In genomic region chr11:68400021-68400671, GRCm38 (mm10) we compare ENCODE assay signal across 8 mouse cellular contexts. TPM values are rescaled to one million over a fixed set of nuclear protein-coding genes. Genes with fewer than 3 reads are reported as not detected.
A peak's percentile ranks its signal among the peaks of the same experiment; 100 is the strongest.
DNase-seq lines count a peak whose midpoint lies in the region; ATAC-seq and TF ChIP-seq lines count a peak whose summit lies in the region.

No protein-coding gene starts in this region.

- WGBS in forebrain, embryonic 12.5 days: under 1% methylated on average over 50 of the region's 57 CpGs
- under 1% methylated on average over 48 of the region's 57 CpGs for WGBS in hindbrain, embryonic 15.5 days
- 1% methylated on average over 56 of the region's 57 CpGs for WGBS in liver, embryonic 12.5 days (ENCODE audit: insufficient replicate concordance)
- under 1% methylated on average over 52 of the region's 57 CpGs for WGBS in neural tube, embryonic 13.5 days

- ATAC-seq in forebrain, embryonic 12.5 days (ENCODE audit: low FRiP score): peak; percentile 75
- ATAC-seq in hindbrain, embryonic 15.5 days (ENCODE audit: low FRiP score, low read depth): peak; percentile 74; the same call in 1 of the 2 replicates
- no peak for ATAC-seq in liver, embryonic 12.5 days
- ATAC-seq in neural tube, embryonic 13.5 days (ENCODE audit: low read depth): peak; percentile 81

- H3K4me1 ChIP-seq in forebrain, embryonic 12.5 days: peaks cover 27% of the 10 kb centered on the region
- H3K4me1 ChIP-seq in hindbrain, embryonic 15.5 days (replicated peaks): peaks cover 20% of the 10 kb centered on the region
- H3K4me1 ChIP-seq in liver, embryonic 12.5 days: peaks cover 7% of the 10 kb centered on the region; the same call in 1 of the 2 replicates
- H3K4me1 ChIP-seq in neural tube, embryonic 13.5 days (replicated peaks): peaks cover 27% of the 10 kb centered on the region

- H3K36me3 ChIP-seq in forebrain, embryonic 12.5 days (replicated peaks): no peaks in the 10 kb centered on the region
- H3K36me3 ChIP-seq in hindbrain, embryonic 15.5 days: no peaks in the 10 kb centered on the region
- H3K36me3 ChIP-seq in liver, embryonic 12.5 days: no peaks in the 10 kb centered on the region
- H3K36me3 ChIP-seq in neural tube, embryonic 13.5 days: no peaks in the 10 kb centered on the region

- H3K27me3 ChIP-seq in forebrain, embryonic 12.5 days: peaks cover 74% of the 10 kb centered on the region
- peaks cover 46% of the 10 kb centered on the region for H3K27me3 ChIP-seq in hindbrain, embryonic 15.5 days
- H3K27me3 ChIP-seq in liver, embryonic 12.5 days (replicated peaks): peaks cover 92% of the 10 kb centered on the region
- H3K27me3 ChIP-seq in neural tube, embryonic 13.5 days: peaks cover 80% of the 10 kb centered on the region

- H3K9me3 ChIP-seq in forebrain, embryonic 12.5 days: no peaks in the 10 kb centered on the region
- H3K9me3 ChIP-seq in hindbrain, embryonic 15.5 days: no peaks in the 10 kb centered on the region
- H3K9me3 ChIP-seq in liver, embryonic 12.5 days (replicated peaks): no peaks in the 10 kb centered on the region
- no peaks in the 10 kb centered on the region for H3K9me3 ChIP-seq in neural tube, embryonic 13.5 days

- peak; percentile 32 for DNase-seq in gastrocnemius, adult 18-20 months (ENCODE audit: low spot score)
- DNase-seq in gastrocnemius, adult 8-10 months (ENCODE audit: low spot score in 2 of 2): no peak
- DNase-seq in brain, embryonic 14.5 days (ENCODE audit: low read depth): peak; percentile 44
- DNase-seq in frontal cortex, postnatal 14 days (ENCODE audit: low spot score in 2 of 2): no peak

- H3K9ac ChIP-seq in forebrain, embryonic 12.5 days: peak overlapping the region; percentile 61
- H3K9ac ChIP-seq in hindbrain, embryonic 15.5 days: peak overlapping the region; percentile 45
- H3K9ac ChIP-seq in liver, embryonic 12.5 days: no peak overlapping the region
- peak overlapping the region; percentile 74 for H3K9ac ChIP-seq in neural tube, embryonic 13.5 days

- H3K27ac ChIP-seq in forebrain, embryonic 12.5 days: peak overlapping the region; percentile 77
- 0 out of 2 replicates have a peak overlapping the region, but pooled peaks have one; percentile 45 for H3K27ac ChIP-seq in hindbrain, embryonic 15.5 days (replicated peaks)
- H3K27ac ChIP-seq in liver, embryonic 12.5 days: no peak overlapping the region
- peak overlapping the region; percentile 72 for H3K27ac ChIP-seq in neural tube, embryonic 13.5 days (replicated peaks)

- no peak for TF ChIP-seq POLR2A in brain, embryonic 14.5 days (IDR thresholded peaks at IDR 0.05; ENCODE audit: borderline replicate concordance, extremely low read depth, insufficient read depth, insufficient read length, poor library complexity, severe bottlenecking)

- H3K4me2 ChIP-seq in forebrain, embryonic 12.5 days: peak overlapping the region; percentile 97
- H3K4me2 ChIP-seq in hindbrain, embryonic 15.5 days: peak overlapping the region; percentile 98
- peak overlapping the region; percentile 63 for H3K4me2 ChIP-seq in liver, embryonic 12.5 days
- peak overlapping the region; percentile 89 for H3K4me2 ChIP-seq in neural tube, embryonic 13.5 days

- H3K4me3 ChIP-seq in forebrain, embryonic 12.5 days (replicated peaks): peak overlapping the region; percentile 51
- H3K4me3 ChIP-seq in hindbrain, embryonic 15.5 days: peak overlapping the region; percentile 52
- peak overlapping the region; percentile 38 for H3K4me3 ChIP-seq in liver, embryonic 12.5 days
- peak overlapping the region; percentile 52 for H3K4me3 ChIP-seq in neural tube, embryonic 13.5 days

- peak; percentile 42; the same call in 1 of the 2 replicates for TF ChIP-seq CTCF in brain, embryonic 14.5 days (IDR thresholded peaks at IDR 0.05; ENCODE audit: borderline replicate concordance, extremely low read depth, insufficient read depth, insufficient read length)

RNA-seq across cellular contexts. Expression of gene Ntn1, which starts 0.5 kb away (rescaled TPM):
- 1 to 10 TPM; 3.4 to 7.0 TPM for total RNA-seq in gastrocnemius, adult 18-20 months (2021)
- total RNA-seq in gastrocnemius, adult 8-10 months (2022): 1 to 10 TPM; 2.7 to 6.6 (median 4.9) TPM
- polyA plus RNA-seq in brain, embryonic 14.5 days (2012; rRNA removed): 31.4 and 62.8 TPM in 2 replicates
- 14.2 and 18.1 TPM in 2 replicates for polyA plus RNA-seq in forebrain, embryonic 12.5 days (2016; fragmentation: Nextera tagmentation; extraction: Ambion mirVana)
- 22.0 and 24.8 TPM in 2 replicates for polyA plus RNA-seq in hindbrain, embryonic 15.5 days (2015; fragmentation: Nextera tagmentation; extraction: Ambion mirVana)
- 0.53 and 0.57 TPM in 2 replicates for polyA plus RNA-seq in liver, embryonic 12.5 days (2016; fragmentation: Nextera tagmentation; extraction: Ambion mirVana)
- polyA plus RNA-seq in neural tube, embryonic 13.5 days (2015; fragmentation: Nextera tagmentation; extraction: Ambion mirVana): 31.3 and 35.3 TPM in 2 replicates

RNA-seq across cellular contexts. Expression of gene Pik3r5, which starts 31.8 kb away (rescaled TPM):
- under 1 TPM; 0.23 to 0.88 TPM for total RNA-seq in gastrocnemius, adult 18-20 months (2021)
- total RNA-seq in gastrocnemius, adult 8-10 months (2022): under 1 TPM; 0.22 to 0.56 (median 0.43) TPM
- 0.32 and 0.74 TPM in 2 replicates for polyA plus RNA-seq in brain, embryonic 14.5 days (2012; rRNA removed)
- 0.24 and 0.29 TPM in 2 replicates for polyA plus RNA-seq in forebrain, embryonic 12.5 days (2016; fragmentation: Nextera tagmentation; extraction: Ambion mirVana)
- polyA plus RNA-seq in hindbrain, embryonic 15.5 days (2015; fragmentation: Nextera tagmentation; extraction: Ambion mirVana): 0.30 and 0.47 TPM in 2 replicates
- polyA plus RNA-seq in liver, embryonic 12.5 days (2016; fragmentation: Nextera tagmentation; extraction: Ambion mirVana): 0.24 and 0.27 TPM in 2 replicates
- polyA plus RNA-seq in neural tube, embryonic 13.5 days (2015; fragmentation: Nextera tagmentation; extraction: Ambion mirVana): 1.3 and 1.6 TPM in 2 replicates

Comparison
In these comparisons a context has a peak if more than half of its experiments do, and no peak if none do; other contexts are left out.
1. DNase-seq: peak in gastrocnemius, adult 18-20 months (single experiment) and brain, embryonic 14.5 days (single experiment); none in gastrocnemius, adult 8-10 months (0 of 2) and frontal cortex, postnatal 14 days (0 of 2).
2. Peak in every context shown above with its lines, with median percentiles within 50 percentile points of each other: H3K4me2 ChIP-seq and H3K4me3 ChIP-seq.